Comparison of ENCODE assay signal across 9 mouse cellular contexts in the genomic region with DNA sequence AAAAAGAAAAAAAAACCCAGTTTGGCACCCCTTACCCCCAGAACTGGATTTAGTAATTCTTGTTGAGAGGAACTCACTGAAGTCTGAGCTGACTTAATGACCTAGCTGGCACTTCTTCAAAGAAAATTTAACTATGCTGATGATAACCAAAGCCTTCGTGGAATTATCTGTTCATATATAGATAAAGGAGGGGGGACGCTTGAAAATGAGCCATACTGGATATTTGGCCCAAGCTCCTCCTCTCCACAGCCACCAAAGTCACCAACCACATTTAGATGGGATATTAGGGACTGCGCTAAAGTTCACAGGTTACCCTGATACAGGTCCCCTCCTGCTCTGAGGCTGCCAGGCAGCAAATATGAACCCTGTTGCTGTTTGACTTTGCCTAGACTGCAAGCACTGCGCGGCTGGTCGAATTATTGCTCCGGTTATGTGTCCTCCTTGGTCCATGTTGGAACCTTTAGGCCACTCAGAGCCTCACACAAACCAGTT. TPM values are rescaled to one million over a fixed set of nuclear protein-coding genes. Genes with fewer than 3 reads are reported as not detected.
DNase-seq lines count a peak whose midpoint lies in the region; ATAC-seq and TF ChIP-seq lines count a peak whose summit lies in the region.
"Had no signal": no experiment of that assay in that cellular context is flagged by ENCODE, and none has a peak within 500 bp of the region (broad histone marks: within the 10 kb centered on the region; RNA-seq: fewer than 3 reads in every experiment).

No protein-coding gene starts in this region.

- no peaks in the 10 kb centered on the region for H3K9me3 ChIP-seq in heart, embryonic 15.5 days (replicated peaks)
- no peaks in the 10 kb centered on the region for H3K9me3 ChIP-seq in G1E (replicated peaks)
- no peaks in the 10 kb centered on the region for H3K9me3 ChIP-seq in liver, embryonic 13.5 days (replicated peaks)

- WGBS in heart, embryonic 15.5 days = 36% methylated on average over 7 of the region's 7 CpGs
- WGBS in liver, embryonic 13.5 days (ENCODE audit: insufficient replicate concordance) = 14% methylated on average over 7 of the region's 7 CpGs

- H3K9ac ChIP-seq in heart, embryonic 15.5 days = peak overlapping the region; percentile 67
- peak overlapping the region; percentile 78 for H3K9ac ChIP-seq in liver, embryonic 13.5 days

- ATAC-seq in heart, embryonic 15.5 days (replicated peaks; ENCODE audit: insufficient number of reproducible peaks, insufficient read depth, low FRiP score, low read depth) = no peak
- ATAC-seq in G1E (ENCODE audit: extremely low read depth, insufficient number of reproducible peaks, low FRiP score, poor library complexity, severe bottlenecking) = peak; percentile 16; the same call in 1 of the 2 replicates
- peak; percentile 28; the same call in 1 of the 2 replicates for ATAC-seq in erythroid progenitor cell, adult 5-6 weeks (replicated peaks; ENCODE audit: low FRiP score, poor library complexity, severe bottlenecking)
- ATAC-seq in liver, embryonic 13.5 days (ENCODE audit: low read depth) = peak; percentile 58

- peak overlapping the region; percentile 71 for H3K4me3 ChIP-seq in heart, embryonic 15.5 days
- H3K4me3 ChIP-seq in G1E (ENCODE audit: low read depth, low read length) = peak overlapping the region; percentile 79
- peak overlapping the region; percentile 69 for H3K4me3 ChIP-seq in liver, embryonic 13.5 days (replicated peaks)

- DNase-seq in heart, adult 11 months = no peak
- peak; percentile 34 for DNase-seq in G1E (ENCODE audit: low spot score)
- DNase-seq in liver, embryonic 13.5 days = peak; percentile 13
- DNase-seq in layer of hippocampus, adult 18-20 months (ENCODE audit: low spot score in 2 of 2) = no peak
- no peak for DNase-seq in cerebellum, postnatal 14 days
- no peak for DNase-seq in left cerebral cortex, postnatal 4 days

- TF ChIP-seq CTCF in G1E (IDR thresholded peaks at IDR 0.05; ENCODE audit: low read depth, low read length) = no peak

- no peaks in the 10 kb centered on the region for H3K27me3 ChIP-seq in heart, embryonic 15.5 days
- H3K27me3 ChIP-seq in G1E (ENCODE audit: insufficient read depth, low read length) = no peaks in the 10 kb centered on the region
- H3K27me3 ChIP-seq in liver, embryonic 13.5 days = no peaks in the 10 kb centered on the region
- H3K27me3 ChIP-seq: Patski had no signal

- H3K4me1 ChIP-seq in heart, embryonic 15.5 days (replicated peaks) = peaks cover 47% of the 10 kb centered on the region
- H3K4me1 ChIP-seq in G1E (ENCODE audit: insufficient read depth, low read depth, low read length) = peaks cover 68% of the 10 kb centered on the region
- H3K4me1 ChIP-seq in liver, embryonic 13.5 days (replicated peaks) = peaks cover 58% of the 10 kb centered on the region

- H3K4me2 ChIP-seq in heart, embryonic 15.5 days = peak overlapping the region; percentile 87
- H3K4me2 ChIP-seq in liver, embryonic 13.5 days = peak overlapping the region; percentile 84

- H3K27ac ChIP-seq in heart, embryonic 15.5 days = peak overlapping the region; percentile 84
- peak overlapping the region; percentile 82 for H3K27ac ChIP-seq in liver, embryonic 13.5 days

- intact Hi-C loops in left cerebral cortex, postnatal 4 days (cut with DNase I) = no loop called here

- H3K36me3 ChIP-seq in heart, embryonic 15.5 days = no peaks in the 10 kb centered on the region
- peaks cover 39% of the 10 kb centered on the region for H3K36me3 ChIP-seq in G1E (replicated peaks)
- no peaks in the 10 kb centered on the region for H3K36me3 ChIP-seq in liver, embryonic 13.5 days

RNA-seq across cellular contexts. Expression of gene Cd44, which starts 1.2 kb away (rescaled TPM):
- 16.8 and 19.3 TPM in 2 replicates for polyA plus RNA-seq in heart, embryonic 15.5 days (2015; fragmentation: Nextera tagmentation; extraction: Ambion mirVana)
- 79.2 and 80.0 TPM in 2 replicates for total RNA-seq in G1E (2014; fragmentation: Nextera tagmentation)
- total RNA-seq in G1E (2017) = 39.8 and 40.7 TPM in 2 replicates
- 2.9 and 5.5 TPM in 2 replicates for polyA plus RNA-seq in G1E (2012)
- total RNA-seq in erythroid progenitor cell, adult 5-6 weeks (2015; ENCODE audit: low replicate concordance) = 51.5 and 61.6 TPM in 2 replicates
- 30.2 and 31.8 TPM in 2 replicates for total RNA-seq in erythroid progenitor cell, adult 5-6 weeks (2017; ENCODE audit: low replicate concordance)
- polyA plus RNA-seq in liver, embryonic 13.5 days (2015; fragmentation: Nextera tagmentation; extraction: Ambion mirVana) = 15.1 and 19.5 TPM in 2 replicates
- total RNA-seq in layer of hippocampus, adult 18-20 months (2021) = 1 to 10 TPM; 3.5 to 4.0 TPM
- 10 to 100 TPM; 10.6 to 11.0 TPM for total RNA-seq in left cerebral cortex, postnatal 4 days (2021)

Comparison
In these comparisons a context has a peak if more than half of its experiments do, and no peak if none do; other contexts are left out.
1. DNase-seq: peak in G1E (single experiment) and liver, embryonic 13.5 days (single experiment); none in heart, adult 11 months (single experiment), layer of hippocampus, adult 18-20 months (0 of 2), cerebellum, postnatal 14 days (0 of 2) and left cerebral cortex, postnatal 4 days (single experiment).
2. Peak in every context shown above with its lines, with median percentiles within 50 percentile points of each other: H3K4me3 ChIP-seq.